Mouse (Mus musculus) fibroblast of lung, adult 2 months (primary cell): ENCODE results near the gene Cat.

Source experiments
- DNase-seq: peaks from one replicate; pipeline ENCODE4 v3.0.0-alpha.2; 2011; ENCODE audit warnings: low read depth

The Cat gene

DNA sequence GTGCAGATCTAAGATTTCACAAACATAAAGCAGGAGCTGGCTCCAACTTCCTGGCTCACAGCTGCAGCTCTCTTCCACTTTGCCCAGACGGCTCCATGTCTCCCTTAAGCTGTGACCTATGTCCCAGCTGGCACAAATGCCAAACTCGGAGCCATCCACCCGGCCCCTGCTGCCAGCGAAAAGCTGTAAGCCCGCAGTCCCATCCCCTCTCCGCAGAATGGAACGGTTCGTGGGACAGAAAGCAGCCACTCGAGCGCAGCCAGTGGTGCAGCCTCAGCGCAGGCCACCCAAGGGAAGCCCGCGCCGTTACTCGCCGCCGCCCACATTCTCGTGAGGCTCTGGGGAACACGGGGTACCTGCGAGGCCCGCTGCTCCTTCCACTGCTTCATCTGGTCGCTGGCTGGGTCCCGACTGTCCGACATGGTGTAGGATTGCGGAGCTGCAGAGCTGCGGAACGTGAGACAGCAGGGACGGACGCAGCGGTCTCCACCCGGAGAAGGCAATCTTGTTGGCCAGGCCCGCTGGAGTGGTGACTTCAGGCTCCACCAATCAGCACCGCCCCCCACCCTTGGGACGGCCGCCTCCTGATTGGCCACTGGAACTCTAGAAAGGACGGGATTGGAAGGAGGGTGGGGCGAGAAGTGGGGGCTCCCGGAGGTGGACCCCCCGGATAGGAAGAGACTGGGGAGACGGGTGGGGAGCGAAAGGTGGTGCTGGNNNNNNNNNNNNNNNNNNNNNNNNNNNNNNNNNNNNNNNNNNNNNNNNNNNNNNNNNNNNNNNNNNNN, at the start of gene Cat:
Cat (minus strand) TSS at position 544 of the 785 bp plus-strand sequence.
- peak; percentile 88 for DNase-seq

DNA sequence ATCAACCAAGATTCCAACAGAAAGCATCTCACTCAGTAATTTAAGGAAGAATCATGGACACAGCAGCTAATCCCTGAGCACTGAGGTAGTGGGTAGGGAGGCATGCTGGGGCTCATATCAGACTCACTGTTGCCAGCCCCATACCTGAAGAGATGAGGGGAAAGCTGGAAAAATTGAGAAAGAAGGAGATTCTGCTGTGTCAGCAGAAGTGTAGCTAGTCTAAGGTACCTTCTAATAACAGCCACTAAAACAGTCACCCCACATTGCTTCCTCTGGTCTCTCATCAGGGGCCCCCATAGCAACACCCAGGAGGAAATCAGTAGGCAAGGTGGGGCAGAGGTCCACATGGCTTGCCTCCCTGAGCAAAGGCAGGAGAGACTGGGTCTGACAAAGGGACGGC, 40.6 kb upstream of the Cat start:
- no peak for DNase-seq

DNA sequence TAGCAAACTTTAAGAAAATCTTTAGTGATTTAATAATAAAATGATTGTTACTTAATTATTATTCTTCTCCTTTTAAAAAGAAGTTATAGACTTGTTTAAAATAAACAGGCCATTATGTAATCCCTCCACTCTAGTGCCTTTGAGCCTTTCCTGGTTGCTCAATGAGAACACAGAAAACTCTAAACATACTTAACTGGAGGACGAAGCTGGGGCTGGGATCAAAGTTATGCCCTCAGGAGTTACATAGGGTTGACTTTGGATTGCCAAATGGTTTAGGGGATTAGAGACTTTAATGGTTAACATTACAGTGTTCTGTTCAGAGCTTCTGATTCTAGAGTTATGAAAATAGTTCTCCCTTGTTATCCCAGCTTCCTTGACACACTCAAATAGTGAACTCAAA, 31.5 kb upstream of the Cat start:
- DNase-seq = no peak

DNA sequence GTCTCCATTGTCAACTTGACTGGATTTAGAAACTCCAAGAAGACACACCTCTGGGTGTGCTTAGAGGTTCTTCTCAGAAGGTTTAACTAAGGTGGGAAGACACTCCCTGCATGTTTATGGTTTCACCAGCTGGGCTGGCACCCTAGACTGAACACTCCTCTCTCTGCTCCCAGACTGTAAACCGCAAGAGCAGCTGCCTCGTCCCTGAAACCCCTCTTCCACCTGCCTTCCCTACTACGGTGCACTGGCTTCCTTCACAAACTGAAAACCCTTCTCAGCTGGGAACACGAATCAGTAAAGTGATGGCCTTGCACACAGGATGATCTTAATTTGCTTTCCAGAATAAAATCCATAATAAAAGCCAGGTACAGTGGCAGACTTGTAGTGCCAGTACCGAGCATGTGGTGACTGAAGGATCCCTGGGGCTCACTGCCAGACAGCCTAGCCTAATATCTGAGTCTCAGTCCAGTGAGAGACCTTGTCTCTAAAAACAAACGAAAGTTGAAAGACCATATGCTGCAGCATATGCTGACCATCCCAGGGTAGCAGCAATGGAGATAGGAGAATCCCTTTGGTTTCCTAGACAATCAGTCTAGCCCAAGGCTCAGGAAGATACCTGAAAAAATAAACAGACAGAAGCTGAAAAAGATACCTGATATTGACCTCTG, 30.7 kb upstream of the Cat start:
- DNase-seq = no peak

DNA sequence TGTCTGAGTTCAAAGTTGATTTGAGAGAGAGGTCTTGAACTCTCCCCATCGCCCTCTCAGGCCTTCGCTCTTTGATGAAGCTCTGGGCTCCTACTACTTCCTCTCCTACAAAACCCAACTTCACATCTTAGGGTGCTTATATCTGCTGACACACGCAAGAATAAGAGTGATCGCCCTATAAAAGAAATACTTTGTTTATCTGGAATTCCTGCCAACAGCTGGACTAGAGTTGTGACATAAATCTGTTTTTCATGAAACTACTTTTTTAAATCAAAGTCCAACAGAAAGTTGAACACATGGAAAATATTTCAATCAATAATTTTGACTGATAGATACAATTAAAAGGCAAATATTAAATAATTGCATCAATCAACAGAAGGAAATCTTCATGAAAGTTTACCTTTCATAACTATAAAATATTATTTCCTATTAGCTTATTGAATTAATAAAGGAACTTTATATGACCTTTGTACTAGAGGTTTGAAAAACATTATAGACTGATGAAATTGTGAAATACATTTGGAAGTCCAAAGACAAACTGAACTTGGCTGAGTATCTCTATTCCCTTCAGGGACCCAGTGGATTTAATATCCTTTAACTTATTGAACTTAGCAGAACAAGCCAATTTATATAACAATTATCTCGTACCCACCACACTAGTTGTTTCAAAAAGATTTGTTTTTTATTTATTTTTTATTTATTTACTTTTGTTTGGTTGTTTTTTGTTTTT, 27.3 kb upstream of the Cat start:
- DNase-seq = no peak

DNA sequence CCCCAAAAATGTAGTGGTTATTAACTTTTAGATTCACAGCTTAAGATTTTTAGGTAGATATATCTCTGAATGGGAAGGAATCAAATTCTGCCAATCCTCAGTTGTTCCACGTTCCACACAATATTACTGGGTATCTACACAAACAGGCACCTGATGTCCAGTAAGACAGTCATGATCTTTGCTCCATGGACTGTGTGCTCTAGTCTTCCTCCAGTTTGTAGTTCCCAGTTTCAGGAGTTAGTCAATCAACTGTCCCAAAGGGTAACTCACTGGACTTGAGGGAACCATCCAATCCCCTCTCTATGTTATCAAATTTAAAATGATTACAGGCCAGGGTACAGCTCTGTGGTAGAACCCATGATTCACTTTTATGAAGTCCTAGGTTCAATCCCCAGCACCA, 26.7 kb upstream of the Cat start:
- no peak for DNase-seq

DNA sequence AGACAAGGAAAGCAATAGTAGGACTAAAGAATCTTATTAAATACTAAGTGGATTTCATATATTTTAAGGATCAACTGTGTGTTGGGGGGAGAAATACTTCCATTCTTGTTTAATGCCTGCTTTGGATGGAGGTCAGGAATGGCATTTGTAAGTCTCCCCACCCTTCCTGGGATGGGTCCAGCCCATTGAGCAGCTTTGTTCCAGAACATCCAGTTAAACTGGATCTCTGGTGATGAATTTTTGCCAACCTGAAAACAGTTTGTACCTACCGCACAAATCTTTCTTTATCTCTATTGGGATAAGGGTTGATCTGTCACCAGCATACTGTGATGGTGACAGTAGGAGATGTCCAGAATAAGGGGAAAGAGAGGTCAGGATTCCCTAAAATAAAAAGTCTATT, 26.1 kb upstream of the Cat start:
- DNase-seq = no peak

DNA sequence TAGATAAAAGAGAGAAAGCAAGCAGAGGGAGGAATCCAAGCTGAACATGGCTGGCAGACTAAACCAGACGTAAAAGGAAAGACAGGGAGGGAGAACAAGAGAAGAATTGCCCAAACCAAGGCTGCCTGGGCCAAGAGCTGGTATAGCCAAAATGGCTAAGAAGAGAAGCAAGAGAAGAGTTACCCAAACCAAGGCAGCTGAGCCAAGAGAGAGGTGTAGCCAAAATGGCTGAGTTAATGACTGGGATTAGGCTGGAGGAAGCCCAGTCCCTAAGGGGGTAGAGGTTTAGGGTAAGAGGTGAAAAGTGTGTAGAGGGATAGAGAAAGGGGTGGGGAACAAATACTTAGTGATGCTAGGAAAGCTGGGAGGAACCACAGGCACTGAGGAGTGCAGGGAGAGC, 22.7 kb upstream of the Cat start:
- no peak for DNase-seq

DNA sequence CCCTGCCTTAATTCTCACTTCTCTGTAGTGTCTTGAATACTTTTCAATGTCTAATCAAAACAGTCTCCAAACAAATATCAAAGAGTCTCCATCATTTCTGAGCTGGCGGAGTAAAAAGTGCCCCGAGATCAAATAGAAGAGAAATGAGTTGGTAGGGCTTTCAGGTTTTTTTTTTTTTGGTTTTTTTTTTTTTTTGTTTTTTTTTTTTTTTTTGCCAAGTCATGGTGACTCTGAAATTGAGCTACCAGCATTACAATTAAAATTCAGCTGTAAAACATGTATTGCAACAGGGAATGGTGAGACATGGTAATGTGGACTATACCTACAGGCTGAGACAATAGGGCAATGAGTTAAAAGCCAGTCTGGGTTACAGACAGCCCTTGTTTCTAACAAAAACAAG, 21.0 kb upstream of the Cat start:
- no peak for DNase-seq

DNA sequence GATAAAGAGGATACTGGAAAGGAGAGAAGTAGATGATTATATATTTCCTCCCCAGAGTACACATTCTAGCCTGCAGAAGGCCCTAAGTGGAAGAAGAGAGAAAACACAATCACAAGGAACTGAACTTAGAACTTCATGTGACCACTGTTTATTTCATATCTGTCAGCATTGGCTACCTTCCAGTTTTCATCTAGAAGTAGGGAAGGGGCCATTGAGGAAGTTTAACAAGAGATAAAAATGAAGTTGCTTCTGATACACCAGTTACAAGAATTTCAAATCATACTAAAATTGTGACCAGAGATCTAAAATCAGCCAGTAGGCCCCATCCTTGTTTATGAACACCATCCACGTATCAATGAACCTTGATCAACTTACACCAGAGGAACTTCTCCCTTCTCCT, 19.5 kb upstream of the Cat start:
- no peak for DNase-seq

DNA sequence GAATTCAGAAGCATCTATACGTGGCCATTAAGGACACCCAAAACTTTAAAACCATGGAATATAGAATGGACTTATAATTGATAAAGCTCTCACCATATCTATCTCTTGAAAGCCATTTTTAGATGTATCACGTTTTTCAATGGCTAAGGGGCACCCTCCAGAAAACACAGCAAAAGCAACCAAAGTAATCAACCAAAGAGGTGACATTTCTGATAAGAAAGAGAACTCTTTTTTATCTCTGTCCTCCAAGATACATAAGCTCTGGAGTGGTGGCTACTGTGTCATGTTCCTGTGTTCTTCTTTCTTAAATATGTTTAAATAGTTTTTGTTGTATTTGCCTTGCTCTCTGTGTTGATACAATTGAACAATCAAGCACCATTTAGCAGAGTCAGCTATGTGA, 15.8 kb upstream of the Cat start:
- DNase-seq = no peak

DNA sequence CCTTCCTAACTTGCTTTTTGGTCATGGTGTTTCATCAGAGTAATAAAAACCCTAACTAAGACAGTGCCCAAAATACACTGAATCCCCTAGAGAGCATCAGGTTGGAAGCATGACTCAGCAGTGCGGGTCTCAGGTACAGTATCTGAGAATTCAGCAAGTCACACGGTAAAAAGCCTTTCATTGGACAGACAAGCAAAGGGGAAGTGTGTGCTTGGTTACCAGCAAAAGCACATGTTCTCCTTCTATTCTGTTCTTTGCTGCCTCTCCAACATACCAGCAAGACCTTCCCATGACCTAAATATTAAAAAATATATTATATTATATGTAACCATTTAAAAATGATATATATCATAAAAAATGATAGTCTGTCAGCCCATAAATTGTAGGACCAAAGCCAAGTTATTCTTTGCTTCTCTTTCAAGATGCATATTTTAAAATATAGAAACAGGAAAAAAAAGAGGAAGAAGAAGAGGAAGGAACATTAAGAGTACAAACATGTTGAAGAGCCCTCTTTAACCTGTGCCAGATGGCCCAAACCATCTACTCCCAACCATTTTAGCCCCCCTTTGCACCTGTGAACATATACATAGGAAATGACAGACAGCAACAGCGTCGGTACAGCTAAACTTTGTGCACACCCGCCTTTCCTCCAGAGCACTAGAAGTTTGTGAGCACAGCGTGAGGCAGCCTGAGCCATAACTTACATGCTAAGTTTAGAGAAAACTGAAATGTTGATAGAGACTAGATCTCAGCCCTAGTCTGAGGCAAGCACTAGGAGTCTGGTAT, 10.9 kb upstream of the Cat start:
- no peak for DNase-seq

DNA sequence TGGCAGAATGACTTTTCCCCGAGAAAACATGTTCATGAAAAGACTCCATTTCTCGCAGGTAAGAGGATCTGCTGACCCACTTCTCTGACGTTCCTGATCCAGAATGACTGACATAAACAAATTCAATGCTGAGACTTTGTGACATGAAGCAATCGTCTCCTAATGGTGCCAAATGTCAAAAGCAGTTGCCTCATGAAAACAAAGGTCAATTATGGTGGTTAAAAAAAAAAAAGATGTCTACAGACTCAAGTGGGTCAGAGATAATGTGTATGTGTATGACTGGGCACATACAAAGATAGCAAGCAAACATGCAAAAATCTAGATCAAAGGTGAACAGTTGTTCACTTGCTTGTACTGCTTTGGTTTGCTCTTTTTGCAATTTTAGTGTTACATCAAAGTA, 8.9 kb upstream of the Cat start:
- no peak for DNase-seq

DNA sequence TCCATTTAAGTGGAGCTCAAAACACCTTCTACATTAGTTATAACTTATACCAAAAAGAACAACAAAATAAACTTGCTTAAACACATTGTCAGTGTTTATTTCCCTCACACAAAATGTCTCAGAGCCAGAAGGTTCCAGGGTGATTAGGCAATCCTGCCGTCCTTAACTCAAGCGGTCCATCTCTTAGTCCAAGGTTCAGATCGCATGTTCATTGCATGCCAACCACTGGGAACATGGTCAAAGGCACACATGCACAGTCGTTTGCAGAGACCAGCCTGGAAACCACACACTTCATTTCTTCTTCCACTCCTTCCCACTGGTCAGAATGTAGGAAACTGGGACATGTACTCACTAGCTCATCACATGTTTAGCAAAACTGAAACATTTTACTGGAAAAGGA, 7.6 kb upstream of the Cat start:
- DNase-seq = no peak

DNA sequence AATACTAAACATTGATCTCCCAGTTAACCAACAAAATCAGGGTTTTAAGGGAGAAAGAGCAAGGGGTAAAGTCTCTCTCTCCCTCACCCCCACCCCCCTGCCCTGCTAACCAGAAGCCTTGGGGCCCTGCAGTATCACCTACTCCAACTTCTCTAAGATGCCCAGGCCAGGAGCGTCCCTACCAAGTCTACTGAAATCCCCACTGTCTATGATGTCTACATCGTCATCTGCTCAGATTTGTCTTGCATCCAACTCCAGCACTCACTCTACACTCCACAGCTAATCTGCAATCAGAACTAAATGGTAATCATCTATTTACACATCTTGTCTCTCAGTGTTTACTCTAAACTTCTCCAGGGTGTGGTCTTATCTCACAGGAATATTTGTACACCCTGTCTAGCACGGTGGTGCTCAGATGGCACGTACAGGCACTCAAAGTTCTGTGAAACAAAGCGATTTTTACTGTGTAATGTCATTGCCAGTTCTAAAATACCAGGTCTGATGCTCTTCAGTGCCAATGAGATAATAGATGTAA, 907 bp downstream of the Cat start:
- DNase-seq = no peak

DNA sequence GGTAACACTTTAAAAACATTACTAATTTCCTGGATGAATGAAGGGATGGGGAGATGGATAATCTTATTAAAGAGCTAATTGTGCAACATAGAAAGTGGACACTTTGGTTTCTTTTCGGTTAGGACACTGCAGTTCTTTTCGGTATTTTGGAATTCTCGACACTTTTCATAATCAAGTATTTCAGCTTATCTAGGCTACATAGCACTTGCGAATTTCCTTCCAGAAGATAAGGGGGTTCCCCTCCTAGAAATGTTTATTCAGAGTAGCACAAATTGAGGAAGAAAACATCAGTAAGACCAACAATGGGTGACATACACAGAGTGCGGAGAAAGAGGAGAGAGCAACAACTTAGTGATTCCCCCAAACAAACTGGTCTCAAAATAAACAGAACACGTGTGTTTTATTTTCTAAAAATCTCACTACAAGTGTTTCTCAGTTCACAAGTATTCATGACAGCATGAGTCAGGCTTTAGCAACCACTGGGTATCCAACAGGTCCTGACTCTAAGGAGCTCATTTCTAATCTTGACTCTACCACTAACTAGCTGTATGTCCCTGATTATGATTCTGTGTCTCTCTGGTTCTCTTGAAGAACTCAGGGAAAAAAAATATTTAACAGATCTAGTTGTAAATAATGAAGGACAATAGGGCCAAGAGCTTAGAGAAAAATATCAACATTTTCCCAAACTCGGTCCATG, 1.5 kb downstream of the Cat start:
- no peak for DNase-seq

DNA sequence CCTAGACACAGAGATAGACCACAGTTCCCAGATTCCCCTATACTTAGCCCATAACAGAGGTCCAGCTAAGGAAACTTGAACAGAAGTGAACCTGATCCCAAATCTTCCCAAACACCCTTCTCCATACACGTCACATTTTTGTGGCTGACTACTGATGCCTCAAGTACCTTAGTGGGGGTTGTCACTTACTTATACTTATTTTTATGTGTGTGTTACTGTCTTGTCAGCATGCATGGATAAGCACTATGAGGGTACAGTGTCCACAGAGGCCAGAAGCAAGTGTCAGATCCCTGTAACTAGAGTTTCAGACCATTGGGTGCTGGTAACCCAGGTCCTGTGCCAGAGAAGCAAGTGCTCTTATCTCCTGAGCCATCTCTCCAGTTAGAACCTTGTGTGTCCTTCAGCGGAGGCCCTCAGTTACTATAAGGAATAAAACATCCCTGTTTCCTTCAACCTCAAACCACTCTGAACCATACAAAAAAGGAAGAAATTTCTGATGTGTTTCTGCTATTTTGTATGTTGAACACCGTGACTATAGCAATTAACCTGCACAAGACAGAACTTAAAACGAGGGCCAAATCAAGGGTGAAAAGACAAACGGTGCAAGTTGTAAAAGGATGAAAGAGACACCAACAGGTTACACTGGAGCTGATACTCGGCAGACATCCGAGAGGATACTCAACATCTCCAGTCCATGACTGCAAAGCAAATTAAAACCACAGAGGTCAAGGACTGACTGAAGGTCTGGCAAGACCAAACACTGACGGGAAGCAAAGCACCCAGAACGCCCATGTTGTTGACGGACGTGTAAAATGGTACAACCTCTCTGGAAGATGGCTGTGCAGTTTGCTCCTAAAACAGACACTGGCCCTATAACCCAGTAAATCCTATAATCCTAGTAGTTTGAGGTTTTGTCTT, 3.4 kb downstream of the Cat start:
- DNase-seq = no peak

DNA sequence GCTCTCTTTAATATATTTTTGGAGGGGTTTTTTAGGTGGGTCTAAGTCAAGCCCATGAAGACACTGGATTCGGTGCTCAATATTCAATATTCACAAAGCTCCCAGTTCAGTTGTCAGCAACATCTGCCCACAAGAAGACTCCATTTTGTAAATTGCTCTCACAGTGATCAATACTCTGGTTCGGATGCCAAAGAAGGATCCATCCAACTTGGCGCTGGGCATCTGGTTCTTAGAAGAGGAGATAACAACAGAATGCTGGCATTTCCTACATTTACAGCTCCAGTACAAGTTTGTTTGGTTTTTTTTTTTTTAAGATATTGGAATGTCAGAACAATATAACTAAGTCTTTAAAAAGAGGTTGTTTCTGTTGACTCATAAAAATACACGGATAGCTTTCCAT, 4.1 kb downstream of the Cat start:
- no peak for DNase-seq

DNA sequence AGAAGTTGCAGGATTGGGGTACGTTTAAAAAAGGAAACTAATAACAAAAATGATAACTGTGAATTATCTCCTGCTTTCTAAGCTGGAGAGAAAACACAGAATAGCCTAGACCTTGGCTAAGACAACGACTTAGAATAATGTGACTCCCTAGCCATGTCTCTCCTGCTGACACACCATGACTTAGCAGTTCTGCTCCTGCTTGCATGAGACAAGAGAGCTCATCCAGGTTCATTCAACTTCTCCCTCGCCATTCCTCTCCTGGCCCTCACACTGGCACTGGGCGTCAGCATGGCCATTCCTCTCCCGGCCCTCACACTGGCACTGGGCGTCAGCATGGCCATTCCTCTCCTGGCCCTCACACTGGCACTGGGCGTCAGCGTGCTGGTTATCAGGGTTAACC, 4.7 kb downstream of the Cat start:
- DNase-seq = no peak

DNA sequence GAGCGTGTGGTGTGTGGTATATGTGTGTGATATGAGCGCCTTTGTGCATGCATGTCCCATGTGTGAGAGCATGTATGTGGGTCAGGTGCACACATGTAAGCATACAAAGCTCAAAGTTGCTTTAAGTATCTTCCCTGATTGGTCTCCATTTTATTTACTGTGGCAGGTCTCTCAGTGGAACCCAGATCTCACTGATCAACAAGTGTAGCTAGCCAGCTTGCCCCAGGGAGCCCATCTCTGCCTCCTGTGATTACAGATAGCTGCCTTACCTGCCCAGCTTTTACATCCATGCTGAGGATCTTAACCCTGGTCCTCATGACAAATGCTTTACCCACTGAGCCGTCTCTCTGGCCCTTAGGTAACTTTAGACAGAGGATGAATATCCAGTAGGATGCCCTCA, 6.6 kb downstream of the Cat start:
- DNase-seq = no peak

DNA sequence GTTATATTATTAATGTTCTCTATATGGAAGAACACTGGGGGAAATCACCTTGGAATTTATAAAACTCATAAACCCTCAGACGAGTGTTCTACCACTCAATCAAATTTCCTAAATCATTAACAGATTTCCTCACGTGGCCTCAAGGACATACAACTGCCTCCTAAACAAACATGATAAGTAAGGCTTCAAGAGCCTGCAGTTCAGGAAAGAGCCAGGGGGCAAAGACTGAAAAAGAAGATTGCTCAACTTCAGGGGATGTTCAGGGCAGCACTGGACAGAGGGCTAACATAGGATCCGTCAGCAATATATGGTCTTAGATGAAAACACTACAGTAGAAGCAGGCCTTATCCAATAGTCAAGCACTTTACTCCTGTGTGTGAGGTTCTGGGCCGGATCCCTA, 7.5 kb downstream of the Cat start:
- no peak for DNase-seq
